Mouse (Mus musculus) stomach, postnatal 0 days (tissue): Measurements from ENCODE around the gene Dgkq.
A peak's percentile ranks its signal among the peaks of the same experiment; 100 is the strongest.

Experiments
- CTCF ChIP-seq: IDR thresholded peaks from 2 replicates; pipeline ENCODE4 v1.5.1; 2016; ENCODE audit warnings: antibody characterized with exemption, low read depth, mild to moderate bottlenecking, moderate library complexity
- EP300 ChIP-seq: optimal IDR thresholded peaks from 2 replicates; pipeline ENCODE3; 2016; ENCODE audit warnings: antibody characterized with exemption

- TF ChIP-seq CTCF (peak; percentile 59), EP300 (no peak)
Measured at GRCm38 (mm10) chr5:108691152-108691551, 21.7 kb upstream of the Dgkq start.
